Mouse (Mus musculus) sigmoid colon, adult 10 weeks (tissue): ENCODE results near the gene Olfr378. TPM values are rescaled to one million over a fixed set of nuclear protein-coding genes. Genes with fewer than 3 reads are reported as not detected.

Experiments
- polyA plus RNA-seq: library from polyadenylated mRNA; stranded (reverse); fragments of 350-450 nt; fragmentation: Illumina TruSeq; extraction: RNeasy Lipid Tissue Mini Kit (QIAGEN cat#74804); gene quantifications from one replicate; pipeline ENCODE4 v1.2.3, GENCODE M21; 2014; ENCODE audit warnings: low read depth, low replicate concordance

Gene Olfr378
- polyA plus RNA-seq = not detected

DNA sequence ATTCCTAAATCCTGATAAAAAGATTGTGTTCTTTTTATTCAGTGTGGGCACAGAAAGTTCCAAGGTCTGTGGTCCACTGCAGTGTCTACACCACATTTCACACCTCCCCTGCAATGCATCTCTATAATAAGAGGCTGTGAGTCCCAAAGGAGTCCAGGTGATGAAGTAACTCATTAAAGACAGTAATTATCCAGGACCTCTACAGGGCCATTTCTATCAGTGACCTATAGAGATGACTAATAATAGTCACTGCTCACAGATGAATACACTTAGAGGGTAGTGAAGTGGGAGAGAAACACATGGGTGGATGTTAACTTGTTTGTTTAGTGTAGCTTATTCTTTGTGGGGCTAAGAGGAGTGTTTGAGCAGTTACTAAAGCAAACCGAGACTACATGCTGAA lies at the start of gene Olfr378:
TSS of gene Olfr378 (minus strand) at position 101 of the 400 bp plus-strand sequence.

GRCm38 (mm10) chr11:73457408-73457807 lies 29.1 kb upstream of the Olfr378 start, which contains the start of gene Olfr380:
Olfr380 (minus strand) TSS chr11:73457508.

GRCm38 (mm10) chr11:73399514-73399913 lies 28.8 kb downstream of the Olfr378 start, which contains the start of gene Olfr1:
Olfr1 (minus strand) TSS chr11:73399614.

Other genes with a start within 250 kb of the Olfr378 start
- 18.5 TPM for gene Ctns, start 229.4 kb downstream of the Olfr378 start, polyA plus RNA-seq
- 6.1 TPM for gene Shpk, start 229.0 kb downstream of the Olfr378 start, polyA plus RNA-seq
- gene Trpv1, start 194.2 kb downstream of the Olfr378 start, polyA plus RNA-seq = 0.66 TPM
- 40.7 TPM for gene Trpv3, start 161.1 kb downstream of the Olfr378 start, polyA plus RNA-seq
- 32.5 TPM for gene Aspa, start 98.9 kb downstream of the Olfr378 start, polyA plus RNA-seq
- gene Gm49340, start 98.7 kb downstream of the Olfr378 start, polyA plus RNA-seq = not detected
- gene Spata22, start 98.7 kb downstream of the Olfr378 start, polyA plus RNA-seq = 3.1 TPM
- gene Olfr20, start 77.7 kb downstream of the Olfr378 start, polyA plus RNA-seq = not detected
- not detected for gene Olfr376, start 57.2 kb downstream of the Olfr378 start, polyA plus RNA-seq
- gene Olfr1, start 28.9 kb downstream of the Olfr378 start, polyA plus RNA-seq = not detected
- gene Olfr380, start 29.0 kb upstream of the Olfr378 start, polyA plus RNA-seq = not detected
- not detected for gene Olfr381, start 63.1 kb upstream of the Olfr378 start, polyA plus RNA-seq
- not detected for gene Olfr382, start 88.7 kb upstream of the Olfr378 start, polyA plus RNA-seq
- gene Olfr385, start 164.5 kb upstream of the Olfr378 start, polyA plus RNA-seq = not detected
- not detected for gene Olfr384, start 170.1 kb upstream of the Olfr378 start, polyA plus RNA-seq